Mouse (Mus musculus): ENCODE results near the gene Kctd15.
A peak's percentile ranks its signal among the peaks of the same experiment; 100 is the strongest.

Gene Kctd15

GRCm38 (mm10) chr7:34669336-34669735, 12.8 kb upstream of the Kctd15 start:
- DNase-seq (ENCODE audit: extremely low read depth, insufficient read length, low spot score), result no peak

GRCm38 (mm10) chr7:34667874-34668273, 11.3 kb upstream of the Kctd15 start:
- no peak for DNase-seq (ENCODE audit: extremely low read depth, insufficient read length, low spot score)

- no peak for DNase-seq (ENCODE audit: extremely low read depth, insufficient read length, low spot score)
Observed at GRCm38 (mm10) chr7:34663145-34663544, 6.6 kb upstream of the Kctd15 start.

GRCm38 (mm10) chr7:34662227-34662626, 5.7 kb upstream of the Kctd15 start:
- DNase-seq (ENCODE audit: extremely low read depth, insufficient read length, low spot score), result no peak

GRCm38 (mm10) chr7:34659386-34660085, 3.0 kb upstream of the Kctd15 start:
- DNase-seq (ENCODE audit: extremely low read depth, insufficient read length, low spot score), result no peak

GRCm38 (mm10) chr7:34655086-34655839, 1.3 kb downstream of the Kctd15 start:
- DNase-seq (ENCODE audit: extremely low read depth, insufficient read length, low spot score), result peak; percentile 90

GRCm38 (mm10) chr7:34654441-34655085, 2.0 kb downstream of the Kctd15 start:
- peak; percentile 78 for DNase-seq (ENCODE audit: extremely low read depth, insufficient read length, low spot score)

- DNase-seq (ENCODE audit: extremely low read depth, insufficient read length, low spot score), result peak; percentile 62
Observed at GRCm38 (mm10) chr7:34653731-34654440, 2.6 kb downstream of the Kctd15 start.

- DNase-seq (ENCODE audit: extremely low read depth, insufficient read length, low spot score), result peak; percentile 53
Observed at GRCm38 (mm10) chr7:34652751-34653502, 3.6 kb downstream of the Kctd15 start.

- no peak for DNase-seq (ENCODE audit: extremely low read depth, insufficient read length, low spot score)
Observed at GRCm38 (mm10) chr7:34651381-34651780, 5.2 kb downstream of the Kctd15 start.

GRCm38 (mm10) chr7:34647052-34647451, 9.5 kb downstream of the Kctd15 start:
- DNase-seq (ENCODE audit: extremely low read depth, insufficient read length, low spot score), result peak; percentile 27

- no peak for DNase-seq (ENCODE audit: extremely low read depth, insufficient read length, low spot score)
Observed at GRCm38 (mm10) chr7:34646144-34646795, 10.3 kb downstream of the Kctd15 start.

GRCm38 (mm10) chr7:34645623-34646022, 10.9 kb downstream of the Kctd15 start:
- no peak for DNase-seq (ENCODE audit: extremely low read depth, insufficient read length, low spot score)

- no peak for DNase-seq (ENCODE audit: extremely low read depth, insufficient read length, low spot score)
Observed at GRCm38 (mm10) chr7:34644591-34644990, 11.9 kb downstream of the Kctd15 start.

GRCm38 (mm10) chr7:34643329-34643728, 13.2 kb downstream of the Kctd15 start:
- DNase-seq (ENCODE audit: extremely low read depth, insufficient read length, low spot score), result no peak

GRCm38 (mm10) chr7:34641968-34642367, 14.6 kb downstream of the Kctd15 start:
- DNase-seq (ENCODE audit: extremely low read depth, insufficient read length, low spot score), result no peak

- DNase-seq (ENCODE audit: extremely low read depth, insufficient read length, low spot score), result no peak
Observed at GRCm38 (mm10) chr7:34639798-34640197, 16.7 kb downstream of the Kctd15 start.

- DNase-seq (ENCODE audit: extremely low read depth, insufficient read length, low spot score), result no peak
Observed at GRCm38 (mm10) chr7:34636661-34637060, 19.9 kb downstream of the Kctd15 start.

- no peak for DNase-seq (ENCODE audit: extremely low read depth, insufficient read length, low spot score)
Observed at GRCm38 (mm10) chr7:34632966-34633742, 23.4 kb downstream of the Kctd15 start.
